Mouse (Mus musculus) kidney, postnatal 0 days (tissue): Measurements from ENCODE around the gene Gpr143. TPM values are rescaled to one million over a fixed set of nuclear protein-coding genes. Genes with fewer than 3 reads are reported as not detected.
"Not testable (repeated sequence)": the region's sequence is repeated elsewhere in the genome, so short reads cannot be mapped to it uniquely, and the experiment has no call there.

Source experiments
- ATAC-seq: fragments of 200-750 bp; cut with Nextera tagmentation; replicated peaks from 2 replicates; pipeline ENCODE4 v1.8.0; 2017; ENCODE audit warnings: low read depth, moderate number of reproducible peaks, moderate TSS enrichment, moderate library complexity; ENCODE audit not compliant: low FRiP score
- DNase-seq: peaks from one replicate; pipeline ENCODE4 v3.0.0-alpha.2; 2016; ENCODE audit warnings: low spot score
- H3K27ac ChIP-seq: fragments of 300-500 bp; sonication (generic); 2 replicates; pipeline ENCODE4 v1.5.1; 2014; ENCODE audit warnings: mild to moderate bottlenecking
- H3K27me3 ChIP-seq: fragments of 300-500 bp; sonication (generic); 2 replicates; pipeline ENCODE4 v1.6.1; 2014; ENCODE audit warnings: low read length, mixed read lengths; ENCODE audit not compliant: insufficient read depth
- H3K36me3 ChIP-seq: fragments of 300-500 bp; sonication (generic); 2 replicates; pipeline ENCODE4 v1.6.1; 2014; ENCODE audit warnings: low read length, mixed read lengths; ENCODE audit not compliant: insufficient read depth
- H3K4me1 ChIP-seq: fragments of 300-500 bp; sonication (generic); replicated peaks from 2 replicates; pipeline ENCODE4 v1.6.1; 2014; ENCODE audit warnings: antibody characterized with exemption, low read length, mixed read lengths; ENCODE audit not compliant: insufficient read depth
- H3K4me2 ChIP-seq: fragments of 300-500 bp; sonication (generic); 2 replicates; pipeline ENCODE4 v1.6.1; 2014; ENCODE audit warnings: mild to moderate bottlenecking, low read length, moderate library complexity, mixed read lengths
- H3K4me3 ChIP-seq: fragments of 300-500 bp; sonication (generic); replicated peaks from 2 replicates; pipeline ENCODE4 v1.5.1; 2014; ENCODE audit warnings: low read depth, low read length
- H3K9ac ChIP-seq: fragments of 300-500 bp; sonication (generic); 2 replicates; pipeline ENCODE4 v1.6.1; 2014; ENCODE audit warnings: low read depth, low read length
- H3K9me3 ChIP-seq: fragments of 300-500 bp; sonication (generic); replicated peaks from 2 replicates; pipeline ENCODE4 v1.6.1; 2016; ENCODE audit warnings: low read length, inconsistent platforms, mixed read lengths
- CTCF ChIP-seq: IDR thresholded peaks from 2 replicates; pipeline ENCODE4 v1.5.1; 2016; ENCODE audit warnings: antibody characterized with exemption, low read depth, mild to moderate bottlenecking, moderate library complexity
- WGBS: fragments of 180-500 bp; shearing (Covaris S2); extraction: QIAGEN DNeasy Blood & Tissue Kit; methylation state at CpG from one replicate; pipeline ENCODE4 v1.1.7; 2014; 5-methylcytosine and 5-hydroxymethylcytosine counted together
- polyA plus RNA-seq: library from polyadenylated mRNA; unstranded; fragments of >200 nt; fragmentation: Nextera tagmentation; extraction: Ambion mirVana; gene quantifications from 2 replicates; pipeline ENCODE4 v1.2.1, GENCODE M21; 2015

Gpr143 gene
- polyA plus RNA-seq, 1 experiment from 2014 or later = 0.09 TPM

GRCm38 (mm10) chrX:152769600-152770157, 12.0 kb upstream of the Gpr143 start:
- no peaks in the 10 kb centered on the region for H3K9me3 ChIP-seq
- WGBS = 16% methylated on average over 44 of the region's 48 CpGs
- H3K4me3 ChIP-seq = peak overlapping the region; percentile 62
- H3K4me1 ChIP-seq = no peaks in the 10 kb centered on the region
- peak overlapping the region; percentile 90 for H3K27ac ChIP-seq
- no peaks in the 10 kb centered on the region for H3K36me3 ChIP-seq
- H3K4me2 ChIP-seq = peak overlapping the region; percentile 58
- no peaks in the 10 kb centered on the region for H3K27me3 ChIP-seq
- peak; percentile 81 for DNase-seq
- peak overlapping the region; percentile 73 for H3K9ac ChIP-seq
- TF ChIP-seq CTCF = peak; percentile 28; the same call in 1 of the 2 replicates
- peak; percentile 96 for ATAC-seq

- Histone ChIP-seq H3K4me3 (no peak overlapping the region), H3K4me2 (no peak overlapping the region), H3K27ac (no peak overlapping the region), H3K4me1 (no peaks in the 10 kb centered on the region), H3K36me3 (no peaks in the 10 kb centered on the region), H3K9me3 (no peaks in the 10 kb centered on the region), H3K9ac (no peak overlapping the region), H3K27me3 (no peaks in the 10 kb centered on the region)
- TF ChIP-seq CTCF = no peak
- ATAC-seq = no peak
- WGBS = 56% methylated on average over 1 of the region's 1 CpGs
- no peak for DNase-seq
Observed at GRCm38 (mm10) chrX:152788129-152788528, 6.4 kb downstream of the Gpr143 start.

- TF ChIP-seq CTCF = no peak
- no peaks in the 10 kb centered on the region for H3K27me3 ChIP-seq
- H3K36me3 ChIP-seq = no peaks in the 10 kb centered on the region
- H3K4me2 ChIP-seq = no peak overlapping the region
- DNase-seq (no peak), ATAC-seq (no peak)
- H3K4me3 ChIP-seq = no peak overlapping the region
- no peak overlapping the region for H3K27ac ChIP-seq
- no peaks in the 10 kb centered on the region for H3K9me3 ChIP-seq
- H3K4me1 ChIP-seq = no peaks in the 10 kb centered on the region
- WGBS = 72% methylated on average over 2 of the region's 2 CpGs
- H3K9ac ChIP-seq = no peak overlapping the region
Observed at GRCm38 (mm10) chrX:152788611-152789010, 6.9 kb downstream of the Gpr143 start.

- TF ChIP-seq CTCF = no peak
- no peaks in the 10 kb centered on the region for H3K36me3 ChIP-seq
Observed at GRCm38 (mm10) chrX:152805317-152805716, 23.6 kb downstream of the Gpr143 start.

GRCm38 (mm10) chrX:152813339-152813738, 31.6 kb downstream of the Gpr143 start:
- Histone ChIP-seq H3K9me3 (no peaks in the 10 kb centered on the region), H3K27me3 (no peaks in the 10 kb centered on the region), H3K36me3 (no peaks in the 10 kb centered on the region), H3K27ac (no peak overlapping the region), H3K9ac (no peak overlapping the region), H3K4me3 (no peak overlapping the region), H3K4me2 (no peak overlapping the region), H3K4me1 (no peaks in the 10 kb centered on the region)
- TF ChIP-seq CTCF = no peak
- DNase-seq (no peak), ATAC-seq (no peak)
- WGBS = 73% methylated on average over 3 of the region's 3 CpGs

More at GRCm38 (mm10) chrX:152805317-152805716, 23.6 kb downstream of the Gpr143 start:
- no peak overlapping the region for H3K27ac ChIP-seq
- H3K4me2 ChIP-seq = no peak overlapping the region
- no peaks in the 10 kb centered on the region for H3K4me1 ChIP-seq
- H3K9ac ChIP-seq = no peak overlapping the region
- DNase-seq (no peak), ATAC-seq (no peak)
- no peaks in the 10 kb centered on the region for H3K9me3 ChIP-seq
- no peaks in the 10 kb centered on the region for H3K27me3 ChIP-seq
- H3K4me3 ChIP-seq = no peak overlapping the region

GRCm38 (mm10) chrX:152818996-152819395, 37.3 kb downstream of the Gpr143 start:
- H3K9me3 ChIP-seq = no peaks in the 10 kb centered on the region
- peak; percentile 70 for TF ChIP-seq CTCF

GRCm38 (mm10) chrX:152831003-152831550, 49.4 kb downstream of the Gpr143 start:
- H3K4me2 ChIP-seq, H3K9me3 ChIP-seq, H3K27ac ChIP-seq, H3K36me3 ChIP-seq, H3K4me1 ChIP-seq, H3K9ac ChIP-seq, H3K4me3 ChIP-seq, ATAC-seq, DNase-seq, H3K27me3 ChIP-seq: not testable (repeated sequence)
- no CpG with 5 or more reads among the region's 1 CpGs for WGBS

More at GRCm38 (mm10) chrX:152818996-152819395, 37.3 kb downstream of the Gpr143 start:
- Histone ChIP-seq H3K27me3 (no peaks in the 10 kb centered on the region), H3K36me3 (no peaks in the 10 kb centered on the region), H3K4me3 (no peak overlapping the region), H3K4me2 (no peak overlapping the region), H3K27ac (no peak overlapping the region), H3K4me1 (no peaks in the 10 kb centered on the region), H3K9ac (no peak overlapping the region)
- ATAC-seq (no peak), DNase-seq (peak; percentile 51)
